Mouse (Mus musculus) hindbrain, embryonic 16.5 days (tissue): Measurements from ENCODE around the gene Gm10197. TPM values are rescaled to one million over a fixed set of nuclear protein-coding genes. Genes with fewer than 3 reads are reported as not detected.
"Not testable (repeated sequence)": the region's sequence is repeated elsewhere in the genome, so short reads cannot be mapped to it uniquely, and the experiment has no call there.

Experiments
- ATAC-seq: fragments of 200-750 bp; cut with Nextera tagmentation; 2 replicates; pipeline ENCODE4 v1.8.0; 2017; ENCODE audit warnings: moderate TSS enrichment, moderate library complexity
- H3K27ac ChIP-seq: fragments of 300-500 bp; sonication (generic); 2 replicates; pipeline ENCODE4 v1.5.1; 2014; ENCODE audit warnings: low read depth, mild to moderate bottlenecking, control low read depth, low read length, moderate library complexity
- H3K27me3 ChIP-seq: fragments of 300-500 bp; sonication (generic); replicated peaks from 2 replicates; pipeline ENCODE4 v1.6.1; 2014; ENCODE audit warnings: low read length; ENCODE audit not compliant: control insufficient read depth, insufficient read depth
- H3K36me3 ChIP-seq: fragments of 300-500 bp; sonication (generic); 2 replicates; pipeline ENCODE4 v1.6.1; 2014; ENCODE audit warnings: mild to moderate bottlenecking, low read length, moderate library complexity, mixed read lengths; ENCODE audit not compliant: control insufficient read depth, insufficient read depth
- H3K4me1 ChIP-seq: fragments of 300-500 bp; sonication (generic); 2 replicates; pipeline ENCODE4 v1.6.1; 2014; ENCODE audit warnings: low read depth, low read length; ENCODE audit not compliant: control insufficient read depth, insufficient read depth
- H3K4me2 ChIP-seq: fragments of 300-500 bp; sonication (generic); 2 replicates; pipeline ENCODE4 v1.6.1; 2014; ENCODE audit warnings: mild to moderate bottlenecking, low read length, control low read depth, moderate library complexity
- H3K4me3 ChIP-seq: fragments of 300-500 bp; sonication (generic); 2 replicates; pipeline ENCODE4 v1.5.1; 2014; ENCODE audit warnings: mild to moderate bottlenecking, low read length, control low read depth, moderate library complexity
- H3K9ac ChIP-seq: fragments of 300-500 bp; sonication (generic); 2 replicates; pipeline ENCODE4 v1.6.1; 2014; ENCODE audit warnings: low read depth, mild to moderate bottlenecking, control low read depth, low read length, moderate library complexity
- H3K9me3 ChIP-seq: fragments of 300-500 bp; sonication (generic); 2 replicates; pipeline ENCODE4 v1.6.1; 2014; ENCODE audit warnings: mild to moderate bottlenecking, low read length, moderate library complexity; ENCODE audit not compliant: control insufficient read depth
- WGBS: fragments of 180-500 bp; shearing (Covaris S2); extraction: QIAGEN DNeasy Blood & Tissue Kit; methylation state at CpG from one replicate; pipeline ENCODE4 v1.1.7; 2014; 5-methylcytosine and 5-hydroxymethylcytosine counted together
- polyA plus RNA-seq: library from polyadenylated mRNA; unstranded; fragments of >200 nt; fragmentation: Nextera tagmentation; extraction: Ambion mirVana; gene quantifications from 2 replicates; pipeline ENCODE4 v1.2.1, GENCODE M21; 2015

Gm10197 gene
- polyA plus RNA-seq, 1 experiment from 2014 or later, result not detected

DNA sequence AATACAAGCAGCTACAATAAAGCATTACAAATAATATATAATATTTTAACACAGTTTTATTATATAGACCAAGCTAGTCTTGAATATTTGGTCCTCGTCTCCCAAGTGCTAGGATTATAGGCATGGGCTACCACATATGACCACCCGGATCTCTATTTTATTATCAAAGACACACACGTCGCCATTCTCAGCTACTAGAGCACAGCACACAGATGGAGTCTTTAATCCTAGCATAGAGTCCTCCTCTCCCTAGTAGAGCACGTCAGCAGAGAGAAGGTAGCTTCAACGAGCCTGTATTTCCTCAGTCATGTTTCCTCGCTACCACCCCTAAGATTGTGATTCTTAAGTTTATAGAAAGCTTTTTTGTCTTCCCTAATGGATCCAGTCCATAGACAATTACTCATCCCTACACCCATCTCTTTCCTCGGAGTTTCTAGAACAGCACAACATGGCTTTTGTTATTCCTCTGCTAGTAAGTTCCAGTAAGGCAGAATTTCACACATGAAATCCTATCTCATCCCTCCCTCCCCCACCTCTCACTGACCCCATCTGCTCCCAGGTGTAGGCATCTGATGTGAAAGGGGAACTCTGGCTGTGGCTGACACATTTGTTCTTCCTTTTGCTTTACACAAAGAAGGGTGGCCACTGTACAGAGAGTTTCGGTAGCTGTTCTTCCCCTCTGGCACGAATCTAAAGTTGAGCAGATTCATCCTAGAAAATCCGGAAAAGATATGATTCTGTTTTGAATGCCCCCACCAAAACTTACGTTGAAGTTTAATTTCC is 26.1 kb upstream of the Gm10197 start:
- Histone ChIP-seq H3K4me3 (no peak overlapping the region), H3K36me3 (no peaks in the 10 kb centered on the region), H3K27ac (no peak overlapping the region), H3K4me1 (no peaks in the 10 kb centered on the region), H3K27me3 (no peaks in the 10 kb centered on the region), H3K4me2 (no peak overlapping the region), H3K9ac (no peak overlapping the region), H3K9me3 (no peaks in the 10 kb centered on the region)
- WGBS, result 89% methylated on average over 12 of the region's 12 CpGs
- ATAC-seq, result no peak

GRCm38 (mm10) chr19:53395805-53396204 is 24.2 kb upstream of the Gm10197 start:
- H3K9ac ChIP-seq, H3K9me3 ChIP-seq, ATAC-seq, H3K36me3 ChIP-seq, H3K27me3 ChIP-seq, H3K27ac ChIP-seq, H3K4me1 ChIP-seq, H3K4me2 ChIP-seq, H3K4me3 ChIP-seq: not testable (repeated sequence)
- 46% methylated on average over 5 of the region's 5 CpGs for WGBS

DNA sequence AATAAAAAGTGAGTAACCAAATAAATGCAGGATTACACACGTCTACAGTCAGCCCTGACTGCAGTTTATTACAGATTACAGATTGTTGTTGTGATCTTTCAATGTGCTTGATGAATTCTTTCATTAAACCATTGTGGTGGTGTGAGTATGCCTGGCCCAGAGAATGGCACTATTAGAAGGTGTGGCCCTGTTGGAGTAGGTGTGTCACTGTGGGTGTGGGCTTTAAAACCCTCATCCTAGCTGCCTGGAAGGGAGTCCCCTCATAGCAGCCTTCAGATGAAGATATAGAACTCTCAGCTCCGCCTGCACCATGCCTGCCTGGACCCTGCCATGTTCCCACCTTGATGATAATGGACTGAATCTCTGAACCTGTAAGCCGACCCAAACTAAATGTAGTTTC is 23.4 kb upstream of the Gm10197 start:
- 71% methylated on average over 3 of the region's 3 CpGs for WGBS
- H3K4me3 ChIP-seq, H3K9ac ChIP-seq, H3K4me2 ChIP-seq, ATAC-seq, H3K27me3 ChIP-seq, H3K9me3 ChIP-seq, H3K36me3 ChIP-seq, H3K27ac ChIP-seq, H3K4me1 ChIP-seq: not testable (repeated sequence)

- H3K9me3 ChIP-seq, result no peaks in the 10 kb centered on the region
- H3K4me2 ChIP-seq, result no peak overlapping the region
These were observed 23.0 kb upstream of the Gm10197 start for GRCm38 (mm10) chr19:53394552-53394951.

DNA sequence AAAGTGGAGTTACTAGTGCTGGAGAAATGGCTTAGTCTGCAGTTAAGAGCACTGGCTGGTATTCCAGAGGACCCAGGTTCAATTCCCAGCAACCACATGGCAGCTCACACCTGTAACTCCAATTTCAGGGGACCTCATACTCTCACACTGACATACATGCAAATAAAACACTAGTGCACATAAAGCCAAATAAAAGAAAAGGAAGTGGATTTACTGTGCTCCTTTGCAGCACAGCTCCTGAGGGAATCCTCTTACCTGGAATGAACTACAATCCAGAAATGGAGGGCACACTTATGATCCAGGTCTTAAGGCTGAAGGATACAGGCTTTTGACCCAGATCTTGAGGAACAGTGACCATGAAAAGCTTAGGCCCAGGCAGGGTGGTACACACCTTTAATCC is 22.1 kb upstream of the Gm10197 start:
- H3K4me1 ChIP-seq, result peaks cover 14% of the 10 kb centered on the region
- no peaks in the 10 kb centered on the region for H3K9me3 ChIP-seq
- H3K4me2 ChIP-seq, result no peak overlapping the region
- ATAC-seq, result no peak
- H3K27ac ChIP-seq, result no peak overlapping the region
- H3K4me3 ChIP-seq, result no peak overlapping the region
- no peaks in the 10 kb centered on the region for H3K27me3 ChIP-seq
- peaks cover 2% of the 10 kb centered on the region; the same call in 1 of the 2 replicates for H3K36me3 ChIP-seq
- no peak overlapping the region for H3K9ac ChIP-seq

More at GRCm38 (mm10) chr19:53394552-53394951, 23.0 kb upstream of the Gm10197 start:
- Histone ChIP-seq H3K9ac (no peak overlapping the region), H3K4me1 (peaks cover 9% of the 10 kb centered on the region), H3K27me3 (no peaks in the 10 kb centered on the region), H3K36me3 (no peaks in the 10 kb centered on the region), H3K4me3 (no peak overlapping the region), H3K27ac (no peak overlapping the region)
- WGBS, result 21% methylated on average over 7 of the region's 7 CpGs
- ATAC-seq, result no peak

DNA sequence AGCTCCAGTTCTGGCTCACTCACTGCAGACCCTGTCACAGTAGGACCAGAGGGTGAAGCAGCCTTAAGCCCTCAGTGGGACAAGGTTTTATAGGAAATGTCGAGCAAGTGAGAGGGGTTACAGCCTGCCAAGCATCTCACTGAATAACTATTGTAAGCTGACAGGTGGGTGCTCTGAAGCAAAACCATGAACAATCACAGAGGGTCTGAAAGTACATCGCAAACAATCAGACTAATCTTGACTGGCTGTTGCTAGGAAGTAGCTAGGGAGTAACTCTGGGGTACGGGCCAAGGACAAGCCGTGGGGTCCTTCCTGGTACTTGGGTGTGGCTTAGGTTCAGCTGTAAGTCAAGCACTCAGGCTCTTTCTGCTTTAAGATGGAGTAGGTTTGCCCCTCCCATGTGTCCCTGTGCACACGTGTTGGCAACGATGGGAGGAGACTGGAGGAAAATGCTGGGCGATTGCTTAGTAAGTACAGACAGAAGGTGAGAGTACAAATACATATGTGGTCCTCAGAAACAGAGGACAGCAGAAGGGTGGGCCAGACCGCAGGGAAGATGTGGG is 21.3 kb upstream of the Gm10197 start:
- no peak overlapping the region for H3K4me3 ChIP-seq
- WGBS, result 68% methylated on average over 8 of the region's 8 CpGs

DNA sequence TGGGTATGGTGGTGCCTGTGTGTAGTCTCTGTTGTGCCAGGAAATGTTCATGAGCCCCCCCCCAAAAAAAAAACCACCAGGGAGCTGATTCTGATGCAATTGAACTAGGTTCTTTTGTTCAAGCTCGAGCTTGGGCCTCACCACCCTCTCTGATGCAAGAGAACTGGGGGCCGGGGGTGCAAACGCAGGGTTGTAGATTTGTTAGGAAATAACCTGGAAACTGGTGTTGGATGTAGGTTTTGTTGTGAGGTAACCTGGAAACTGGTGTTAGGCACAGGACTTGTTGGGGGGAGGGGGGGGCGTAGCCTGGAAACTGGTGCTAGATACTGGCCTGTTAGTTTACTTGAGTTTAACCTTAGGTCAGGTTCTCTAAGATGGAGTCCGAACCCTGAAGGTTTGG is 20.2 kb upstream of the Gm10197 start:
- peak overlapping the region; percentile 85 for H3K4me2 ChIP-seq
- H3K4me3 ChIP-seq, result peak overlapping the region; percentile 100
- H3K9ac ChIP-seq, result no peak overlapping the region; the same call in 1 of the 2 replicates
- no peak for ATAC-seq
- no peaks in the 10 kb centered on the region for H3K9me3 ChIP-seq
- 88% methylated on average over 5 of the region's 5 CpGs for WGBS
- H3K4me1 ChIP-seq, result peaks cover 14% of the 10 kb centered on the region
- H3K36me3 ChIP-seq, result peaks cover 11% of the 10 kb centered on the region
- no peak overlapping the region for H3K27ac ChIP-seq
- H3K27me3 ChIP-seq, result no peaks in the 10 kb centered on the region

More for the DNA sequence above, 21.3 kb upstream of the Gm10197 start:
- no peaks in the 10 kb centered on the region for H3K9me3 ChIP-seq
- H3K27ac ChIP-seq, result no peak overlapping the region
- peaks cover 7% of the 10 kb centered on the region; the same call in 1 of the 2 replicates for H3K36me3 ChIP-seq
- no peak overlapping the region for H3K4me2 ChIP-seq
- H3K27me3 ChIP-seq, result no peaks in the 10 kb centered on the region
- peaks cover 14% of the 10 kb centered on the region for H3K4me1 ChIP-seq
- no peak for ATAC-seq
- H3K9ac ChIP-seq, result no peak overlapping the region

- 50% methylated on average over 8 of the region's 8 CpGs for WGBS
- H3K9ac ChIP-seq, result peak overlapping the region; percentile 83
These were observed 19.8 kb upstream of the Gm10197 start for GRCm38 (mm10) chr19:53391386-53391785.

GRCm38 (mm10) chr19:53390495-53391007 is 19.0 kb upstream of the Gm10197 start, which contains the start of gene Smndc1:
TSS of gene Smndc1 (minus strand) at chr19:53390578.
- Histone ChIP-seq H3K27ac (peak within 1 kb of the TSS; percentile 97), H3K4me1 (peaks cover 14% of the 10 kb centered on the region), H3K27me3 (no peaks in the 10 kb centered on the region), H3K9me3 (no peaks in the 10 kb centered on the region), H3K4me3 (peak within 1 kb of the TSS; percentile 100), H3K4me2 (peak within 1 kb of the TSS; percentile 85), H3K36me3 (peaks cover 12% of the 10 kb centered on the region), H3K9ac (peak within 1 kb of the TSS; percentile 95)
- peak; percentile 98 for ATAC-seq
- WGBS, result under 1% methylated on average over 48 of the region's 48 CpGs

More at GRCm38 (mm10) chr19:53391386-53391785, 19.8 kb upstream of the Gm10197 start:
- Histone ChIP-seq H3K9me3 (no peaks in the 10 kb centered on the region), H3K4me2 (peak overlapping the region; percentile 85), H3K27ac (no peak overlapping the region; the same call in 1 of the 2 replicates), H3K4me3 (peak overlapping the region; percentile 100), H3K4me1 (peaks cover 14% of the 10 kb centered on the region), H3K27me3 (no peaks in the 10 kb centered on the region), H3K36me3 (peaks cover 12% of the 10 kb centered on the region)
- no peak for ATAC-seq
